Mouse (Mus musculus) midbrain, embryonic 15.5 days (tissue): ENCODE data around the gene Usp15. TPM values are rescaled to one million over a fixed set of nuclear protein-coding genes. Genes with fewer than 3 reads are reported as not detected.

Experiments
- ATAC-seq: fragments of 200-750 bp; cut with Nextera tagmentation; replicated peaks from 2 replicates; pipeline ENCODE4 v1.8.0; 2017; ENCODE audit warnings: moderate TSS enrichment
- H3K27ac ChIP-seq: fragments of 300-500 bp; sonication (generic); 2 replicates; pipeline ENCODE4 v1.5.1; 2015; ENCODE audit warnings: mild to moderate bottlenecking, inconsistent platforms
- H3K27me3 ChIP-seq: fragments of 300-500 bp; sonication (generic); replicated peaks from 2 replicates; pipeline ENCODE4 v1.6.1; 2015; ENCODE audit warnings: inconsistent platforms
- H3K36me3 ChIP-seq: fragments of 300-500 bp; sonication (generic); replicated peaks from 2 replicates; pipeline ENCODE4 v1.6.1; 2015; ENCODE audit warnings: inconsistent platforms
- H3K4me1 ChIP-seq: fragments of 300-500 bp; sonication (generic); 2 replicates; pipeline ENCODE4 v1.6.1; 2015; ENCODE audit warnings: inconsistent platforms
- H3K4me2 ChIP-seq: fragments of 300-500 bp; sonication (generic); 2 replicates; pipeline ENCODE4 v1.6.1; 2015; ENCODE audit warnings: inconsistent platforms, mild to moderate bottlenecking, moderate library complexity
- H3K4me3 ChIP-seq: fragments of 300-500 bp; sonication (generic); 2 replicates; pipeline ENCODE4 v1.5.1; 2015; ENCODE audit warnings: mild to moderate bottlenecking, inconsistent platforms
- H3K9ac ChIP-seq: fragments of 300-500 bp; sonication (generic); 2 replicates; pipeline ENCODE4 v1.6.1; 2015; ENCODE audit warnings: mild to moderate bottlenecking, inconsistent platforms
- H3K9me3 ChIP-seq: fragments of 300-500 bp; sonication (generic); 2 replicates; pipeline ENCODE4 v1.6.1; 2016; ENCODE audit warnings: inconsistent platforms
- WGBS: fragments of 180-500 bp; shearing (Covaris S2); methylation state at CpG from one replicate; pipeline ENCODE4 v1.1.7; 2015; ENCODE audit warnings: mixed read lengths; 5-methylcytosine and 5-hydroxymethylcytosine counted together
- microRNA-seq: library from miRNA; unstranded; fragments of <30 nt; microRNA quantifications from one replicate; pipeline ENCODE4, GENCODE M21; 2016
- polyA plus RNA-seq: library from polyadenylated mRNA; unstranded; fragments of >200 nt; fragmentation: Nextera tagmentation; extraction: Ambion mirVana; gene quantifications from 2 replicates; pipeline ENCODE4 v1.2.1, GENCODE M21; 2015

Gene Usp15
- polyA plus RNA-seq, 1 experiment from 2014 or later, result 71.1 TPM

GRCm38 (mm10) chr10:123055205-123056000 lies 141.4 kb downstream of the Usp15 start:
- Histone ChIP-seq H3K27ac (no peak overlapping the region), H3K4me1 (no peaks in the 10 kb centered on the region), H3K4me3 (no peak overlapping the region), H3K4me2 (no peak overlapping the region), H3K36me3 (peaks cover 7% of the 10 kb centered on the region; the same call in 1 of the 2 replicates), H3K27me3 (no peaks in the 10 kb centered on the region), H3K9me3 (no peaks in the 10 kb centered on the region), H3K9ac (no peak overlapping the region)
- WGBS, result 90% methylated on average over 9 of the region's 9 CpGs
- no peak for ATAC-seq

Small RNA genes within 50 kb of the gene (microRNA-seq; reads per million reads assigned to microRNA genes)
- gene Gm27920, result 1.7 reads per million

Other genes starting within 250 kb of the Usp15 start
- gene Mon2, start 120.5 kb downstream of the Usp15 start, polyA plus RNA-seq, result 26.9 and 27.3 TPM in 2 replicates
- gene Fam19a2, start 67.0 kb upstream of the Usp15 start, polyA plus RNA-seq, result 66.9 and 68.8 TPM in 2 replicates